Mouse (Mus musculus) heart, embryonic 11.5 days (tissue): ENCODE results near the gene Gm20388. TPM values are rescaled to one million over a fixed set of nuclear protein-coding genes. Genes with fewer than 3 reads are reported as not detected.
A peak's percentile ranks its signal among the peaks of the same experiment; 100 is the strongest.

ENCODE experiments used
- ATAC-seq: fragments of 200-750 bp; cut with Nextera tagmentation; replicated peaks from 2 replicates; pipeline ENCODE4 v1.8.0; 2017; ENCODE audit warnings: moderate library complexity; ENCODE audit not compliant: insufficient number of reproducible peaks, low FRiP score, low TSS enrichment
- H3K27ac ChIP-seq: fragments of 300-500 bp; sonication (generic); 2 replicates; pipeline ENCODE4 v1.5.1; 2014; ENCODE audit warnings: mild to moderate bottlenecking, low read depth, low read length
- H3K27me3 ChIP-seq: fragments of 300-500 bp; sonication (generic); 2 replicates; pipeline ENCODE4 v1.6.1; 2014; ENCODE audit warnings: mild to moderate bottlenecking, low read length, mixed read lengths; ENCODE audit not compliant: control insufficient read depth, insufficient read depth
- H3K36me3 ChIP-seq: fragments of 300-500 bp; sonication (generic); 2 replicates; pipeline ENCODE4 v1.6.1; 2014; ENCODE audit warnings: mild to moderate bottlenecking, low read length, moderate library complexity, mixed read lengths; ENCODE audit not compliant: control insufficient read depth, insufficient read depth
- H3K4me1 ChIP-seq: fragments of 300-500 bp; sonication (generic); 2 replicates; pipeline ENCODE4 v1.6.1; 2014; ENCODE audit warnings: low read length; ENCODE audit not compliant: control insufficient read depth, insufficient read depth
- H3K4me2 ChIP-seq: fragments of 300-500 bp; sonication (generic); 2 replicates; pipeline ENCODE4 v1.6.1; 2014; ENCODE audit warnings: mild to moderate bottlenecking, moderate library complexity
- H3K4me3 ChIP-seq: fragments of 300-500 bp; sonication (generic); 2 replicates; pipeline ENCODE4 v1.5.1; 2014; ENCODE audit warnings: low read depth, low read length
- H3K9ac ChIP-seq: fragments of 300-500 bp; sonication (generic); 2 replicates; pipeline ENCODE4 v1.6.1; 2014; ENCODE audit warnings: mild to moderate bottlenecking, low read depth, low read length, moderate library complexity
- H3K9me3 ChIP-seq: fragments of 300-500 bp; sonication (generic); replicated peaks from 2 replicates; pipeline ENCODE4 v1.6.1; 2016; ENCODE audit warnings: low read length; ENCODE audit not compliant: control insufficient read depth
- WGBS: fragments of 180-500 bp; shearing (Covaris S2); extraction: QIAGEN DNeasy Blood & Tissue Kit; methylation state at CpG from one replicate; pipeline ENCODE4 v1.1.7; 2014; ENCODE audit not compliant: insufficient replicate concordance; 5-methylcytosine and 5-hydroxymethylcytosine counted together
- polyA plus RNA-seq: library from polyadenylated mRNA; unstranded; fragments of >200 nt; fragmentation: Nextera tagmentation; extraction: Ambion mirVana; gene quantifications from 2 replicates; pipeline ENCODE4 v1.2.1, GENCODE M21; 2014

Gene Gm20388
- polyA plus RNA-seq, 1 experiment from 2014 or later, result 6.4 TPM

GRCm38 (mm10) chr8:124231176-124231484 lies 4320.5 kb downstream of the Gm20388 start, which contains the start of gene Galnt2:
Gene Galnt2, plus strand, starts transcription at chr8:124231391.
- Histone ChIP-seq H3K4me1 (peaks cover 39% of the 10 kb centered on the region), H3K4me2 (peak within 1 kb of the TSS; percentile 100), H3K36me3 (no peaks in the 10 kb centered on the region), H3K27ac (peak within 1 kb of the TSS; percentile 81), H3K9ac (peak within 1 kb of the TSS; percentile 91), H3K9me3 (no peaks in the 10 kb centered on the region), H3K27me3 (peaks cover 2% of the 10 kb centered on the region; the same call in 1 of the 2 replicates), H3K4me3 (peak within 1 kb of the TSS; percentile 92)
- WGBS, result under 1% methylated on average over 53 of the region's 53 CpGs
- peak; percentile 87 for ATAC-seq

- H3K36me3 ChIP-seq, result no peaks in the 10 kb centered on the region
- peak; percentile 67 for ATAC-seq
- H3K27ac ChIP-seq, result peak overlapping the region; percentile 81
- H3K4me2 ChIP-seq, result peak overlapping the region; percentile 100
- peak overlapping the region; percentile 92 for H3K4me3 ChIP-seq
- peaks cover 41% of the 10 kb centered on the region for H3K4me1 ChIP-seq
- H3K9me3 ChIP-seq, result no peaks in the 10 kb centered on the region
- peak overlapping the region; percentile 91 for H3K9ac ChIP-seq
- peaks cover 2% of the 10 kb centered on the region; the same call in 1 of the 2 replicates for H3K27me3 ChIP-seq
- WGBS, result under 1% methylated on average over 74 of the region's 83 CpGs
Measured at GRCm38 (mm10) chr8:124231485-124232279, 4321.0 kb downstream of the Gm20388 start.

GRCm38 (mm10) chr8:124232280-124232600 lies 4321.6 kb downstream of the Gm20388 start:
- H3K4me1 ChIP-seq, result peaks cover 41% of the 10 kb centered on the region
- H3K27ac ChIP-seq, result no peak overlapping the region

GRCm38 (mm10) chr8:124234496-124234895 lies 4323.9 kb downstream of the Gm20388 start:
- peaks cover 57% of the 10 kb centered on the region for H3K4me1 ChIP-seq
- H3K4me3 ChIP-seq, result no peak overlapping the region
- no peak overlapping the region for H3K4me2 ChIP-seq
- H3K9me3 ChIP-seq, result no peaks in the 10 kb centered on the region
- peaks cover 5% of the 10 kb centered on the region; the same call in 1 of the 2 replicates for H3K27me3 ChIP-seq
- H3K9ac ChIP-seq, result no peak overlapping the region
- H3K27ac ChIP-seq, result no peak overlapping the region
- H3K36me3 ChIP-seq, result no peaks in the 10 kb centered on the region; the same call in 1 of the 2 replicates
- WGBS, result 63% methylated on average over 2 of the region's 2 CpGs
- no peak for ATAC-seq

More at GRCm38 (mm10) chr8:124232280-124232600, 4321.6 kb downstream of the Gm20388 start:
- ATAC-seq, result no peak
- 5% methylated on average over 18 of the region's 18 CpGs for WGBS
- Histone ChIP-seq H3K27me3 (peaks cover 2% of the 10 kb centered on the region; the same call in 1 of the 2 replicates), H3K4me3 (peak overlapping the region; percentile 92), H3K4me2 (peak overlapping the region; percentile 100), H3K9me3 (no peaks in the 10 kb centered on the region), H3K36me3 (no peaks in the 10 kb centered on the region), H3K9ac (peak overlapping the region; percentile 91)

- Histone ChIP-seq H3K4me1 (peaks cover 60% of the 10 kb centered on the region), H3K9me3 (no peaks in the 10 kb centered on the region), H3K4me2 (no peak overlapping the region), H3K27me3 (peaks cover 5% of the 10 kb centered on the region; the same call in 1 of the 2 replicates), H3K36me3 (no peaks in the 10 kb centered on the region; the same call in 1 of the 2 replicates), H3K9ac (no peak overlapping the region), H3K4me3 (no peak overlapping the region), H3K27ac (no peak overlapping the region)
- no peak for ATAC-seq
- WGBS, result 90% methylated on average over 4 of the region's 4 CpGs
Measured at GRCm38 (mm10) chr8:124235536-124235935, 4324.9 kb downstream of the Gm20388 start.

GRCm38 (mm10) chr8:124239350-124239749 lies 4328.7 kb downstream of the Gm20388 start:
- Histone ChIP-seq H3K36me3 (peaks cover 3% of the 10 kb centered on the region; the same call in 1 of the 2 replicates), H3K9ac (no peak overlapping the region), H3K9me3 (0 out of 2 replicates have a peak, but pooled peaks cover 2% of the 10 kb centered on the region), H3K27ac (no peak overlapping the region), H3K4me1 (peaks cover 46% of the 10 kb centered on the region), H3K27me3 (peaks cover 3% of the 10 kb centered on the region; the same call in 1 of the 2 replicates), H3K4me2 (no peak overlapping the region), H3K4me3 (no peak overlapping the region)
- ATAC-seq, result no peak
- WGBS, result 64% methylated on average over 6 of the region's 6 CpGs

- no peak for ATAC-seq
- no peak overlapping the region for H3K4me2 ChIP-seq
- 42% methylated on average over 8 of the region's 8 CpGs for WGBS
- no peak overlapping the region for H3K9ac ChIP-seq
- no peak overlapping the region for H3K27ac ChIP-seq
- H3K36me3 ChIP-seq, result peaks cover 3% of the 10 kb centered on the region; the same call in 1 of the 2 replicates
- peaks cover 40% of the 10 kb centered on the region for H3K4me1 ChIP-seq
- peaks cover 3% of the 10 kb centered on the region; the same call in 1 of the 2 replicates for H3K27me3 ChIP-seq
- no peak overlapping the region for H3K4me3 ChIP-seq
- H3K9me3 ChIP-seq, result 0 out of 2 replicates have a peak, but pooled peaks cover 2% of the 10 kb centered on the region
Measured at GRCm38 (mm10) chr8:124240932-124241331, 4330.3 kb downstream of the Gm20388 start.

GRCm38 (mm10) chr8:124242208-124242607 lies 4331.6 kb downstream of the Gm20388 start:
- no peak for ATAC-seq
- WGBS, result 89% methylated on average over 6 of the region's 6 CpGs
- H3K27ac ChIP-seq, result no peak overlapping the region
- no peak overlapping the region for H3K9ac ChIP-seq
- 0 out of 2 replicates have a peak, but pooled peaks cover 2% of the 10 kb centered on the region for H3K9me3 ChIP-seq
- peaks cover 44% of the 10 kb centered on the region for H3K4me1 ChIP-seq
- H3K36me3 ChIP-seq, result peaks cover 3% of the 10 kb centered on the region; the same call in 1 of the 2 replicates
- H3K4me3 ChIP-seq, result no peak overlapping the region
- H3K4me2 ChIP-seq, result no peak overlapping the region
- H3K27me3 ChIP-seq, result peaks cover 3% of the 10 kb centered on the region; the same call in 1 of the 2 replicates
